10 mouse cellular contexts compared by ENCODE assay signal in genomic region chr2:91217032-91217431, GRCm38 (mm10). TPM values are rescaled to one million over a fixed set of nuclear protein-coding genes. Genes with fewer than 3 reads are reported as not detected.
DNase-seq lines count a peak whose midpoint lies in the region; ATAC-seq and TF ChIP-seq lines count a peak whose summit lies in the region.
"Had no signal": no experiment of that assay in that cellular context is flagged by ENCODE, and none has a peak within 500 bp of the region (broad histone marks: within the 10 kb centered on the region; RNA-seq: fewer than 3 reads in every experiment).

No protein-coding gene starts in this region.

- intact Hi-C loops in heart, postnatal 36 days (cut with DNase I): no loop called here

- no peak overlapping the region for H3K9ac ChIP-seq in lung, embryonic 14.5 days

- H3K27ac ChIP-seq in lung, embryonic 14.5 days (ENCODE audit: low read depth): no peak overlapping the region
- H3K27ac ChIP-seq in thymus, adult 2 months (ENCODE audit: control insufficient read depth, insufficient read depth, low read length): peak overlapping the region; percentile 73
- H3K27ac ChIP-seq: kidney, postnatal 0 days had no signal

- TF ChIP-seq CTCF in lung, embryonic 14.5 days (IDR thresholded peaks at IDR 0.05; ENCODE audit: low read depth): no peak
- no peak for TF ChIP-seq CTCF in thymus, adult 2 months (IDR thresholded peaks at IDR 0.05; ENCODE audit: borderline replicate concordance, control insufficient read depth, extremely low read depth, insufficient read depth, low read length, poor library complexity)

- peaks cover 43% of the 10 kb centered on the region for H3K36me3 ChIP-seq in lung, embryonic 14.5 days (ENCODE audit: insufficient read depth)
- H3K36me3 ChIP-seq in thymus, adult 2 months (ENCODE audit: control insufficient read depth, insufficient read depth, low read length): peaks cover 8% of the 10 kb centered on the region; the same call in 1 of the 2 replicates

- no peak overlapping the region for H3K4me3 ChIP-seq in lung, embryonic 14.5 days (ENCODE audit: low read depth, low read length)
- no peak overlapping the region for H3K4me3 ChIP-seq in thymus, adult 2 months (ENCODE audit: control insufficient read depth, insufficient read depth, low read length)

- ATAC-seq in lung, embryonic 14.5 days (ENCODE audit: insufficient read depth): peak; percentile 49; the same call in 1 of the 2 replicates
- no peak for ATAC-seq in inflammation-experienced regulatory T-cells, adult 6 months

- WGBS in lung, embryonic 14.5 days: 50% methylated on average over 4 of the region's 4 CpGs
- 11% methylated on average over 4 of the region's 4 CpGs for WGBS in thymus, adult 2 months

- H3K4me2 ChIP-seq in lung, embryonic 14.5 days: no peak overlapping the region
- H3K4me2 ChIP-seq: midbrain, embryonic 11.5 days had no signal

- no peaks in the 10 kb centered on the region for H3K9me3 ChIP-seq in lung, embryonic 14.5 days (ENCODE audit: low read depth, low read length)

- H3K27me3 ChIP-seq in lung, embryonic 14.5 days (ENCODE audit: insufficient read depth, low read length): no peaks in the 10 kb centered on the region
- no peaks in the 10 kb centered on the region for H3K27me3 ChIP-seq in thymus, adult 2 months (ENCODE audit: control insufficient read depth, insufficient read depth, low read length)

- TF ChIP-seq POLR2A in thymus, adult 2 months (IDR thresholded peaks at IDR 0.05; ENCODE audit: control insufficient read depth, extremely low read depth, insufficient read depth, low read length, poor library complexity): no peak

- H3K4me1 ChIP-seq in lung, embryonic 14.5 days (ENCODE audit: insufficient read depth): no peaks in the 10 kb centered on the region
- peaks cover 11% of the 10 kb centered on the region for H3K4me1 ChIP-seq in thymus, adult 2 months (replicated peaks; ENCODE audit: control insufficient read depth, insufficient read depth, low read length)

- DNase-seq in cerebellum, postnatal 14 days: peak; percentile 63 to 73
- DNase-seq in cerebellum, adult 8-10 months: no peak
- DNase-seq in lung, embryonic 14.5 days: peak; percentile 68
- no peak for DNase-seq in lung, postnatal 14 days
- peak; percentile 39 for DNase-seq in brain, adult 2 months (ENCODE audit: low read depth, low spot score)
- peak; percentile 76 for DNase-seq in thymus, adult 2 months
- DNase-seq in heart, postnatal 36 days: no peak

RNA-seq across cellular contexts. Expression of gene Acp2, which starts 14.3 kb away (rescaled TPM):
- polyA plus RNA-seq in lung, embryonic 14.5 days (2014; fragmentation: Nextera tagmentation; extraction: Ambion mirVana): 33.8 and 34.3 TPM in 2 replicates
- polyA plus RNA-seq in thymus, adult 2 months (2012; rRNA removed): 31.1 TPM in 2 replicates
- total RNA-seq in heart, postnatal 36 days (2021): 10 to 100 TPM; 18.0 to 19.5 TPM
- polyA plus RNA-seq in inflammation-experienced regulatory T-cells, adult 6 months (2017; shearing (Covaris generic)): 10 to 100 TPM; 13.3 to 18.2 (median 15.0) TPM

RNA-seq across cellular contexts. Expression of gene Nr1h3, which starts 14.4 kb away (rescaled TPM):
- polyA plus RNA-seq in lung, embryonic 14.5 days (2014; fragmentation: Nextera tagmentation; extraction: Ambion mirVana): 14.2 and 15.7 TPM in 2 replicates
- 35.2 and 38.8 TPM in 2 replicates for polyA plus RNA-seq in thymus, adult 2 months (2012; rRNA removed)
- 10 to 100 TPM; 17.3 TPM for total RNA-seq in heart, postnatal 36 days (2021)
- polyA plus RNA-seq in inflammation-experienced regulatory T-cells, adult 6 months (2017; shearing (Covaris generic)): 1 to 10 TPM in 2 of 3 experiments, under 1 TPM in 1; 0.33 to 2.8 (median 1.4) TPM

RNA-seq across cellular contexts. Expression of gene Ddb2, which starts 19.8 kb away (rescaled TPM):
- 14.6 and 17.3 TPM in 2 replicates for polyA plus RNA-seq in lung, embryonic 14.5 days (2014; fragmentation: Nextera tagmentation; extraction: Ambion mirVana)
- polyA plus RNA-seq in thymus, adult 2 months (2012; rRNA removed): 51.2 and 65.7 TPM in 2 replicates
- total RNA-seq in heart, postnatal 36 days (2021): 1 to 10 TPM; 3.0 to 3.9 TPM
- 10 to 100 TPM; 56.2 to 82.8 (median 75.2) TPM for polyA plus RNA-seq in inflammation-experienced regulatory T-cells, adult 6 months (2017; shearing (Covaris generic))

RNA-seq across cellular contexts. Expression of gene Madd, which starts 33.4 kb away (rescaled TPM):
- 7.6 and 8.6 TPM in 2 replicates for polyA plus RNA-seq in lung, embryonic 14.5 days (2014; fragmentation: Nextera tagmentation; extraction: Ambion mirVana)
- 63.9 and 69.3 TPM in 2 replicates for polyA plus RNA-seq in thymus, adult 2 months (2012; rRNA removed)
- total RNA-seq in heart, postnatal 36 days (2021): 1 to 10 TPM; 5.8 to 6.6 TPM
- polyA plus RNA-seq in inflammation-experienced regulatory T-cells, adult 6 months (2017; shearing (Covaris generic)): 10 to 100 TPM; 58.0 to 78.6 (median 69.2) TPM

RNA-seq across cellular contexts. Expression of gene Pacsin3, which starts 38.7 kb away (rescaled TPM):
- polyA plus RNA-seq in lung, embryonic 14.5 days (2014; fragmentation: Nextera tagmentation; extraction: Ambion mirVana): 41.2 and 46.9 TPM in 2 replicates
- 5.6 and 14.9 TPM in 2 replicates for polyA plus RNA-seq in thymus, adult 2 months (2012; rRNA removed)
- total RNA-seq in heart, postnatal 36 days (2021): 100 to 1,000 TPM; 150 to 151 TPM
- polyA plus RNA-seq in inflammation-experienced regulatory T-cells, adult 6 months (2017; shearing (Covaris generic)): under 1 TPM in 1 of 3 experiments, not detected in 2; 0.98 TPM

Comparison
In these comparisons a context has a peak if more than half of its experiments do, and no peak if none do; other contexts are left out.
1. DNase-seq: peak in cerebellum, postnatal 14 days (2 of 2), lung, embryonic 14.5 days (single experiment), brain, adult 2 months (single experiment) and thymus, adult 2 months (single experiment); none in cerebellum, adult 8-10 months (single experiment), lung, postnatal 14 days (single experiment) and heart, postnatal 36 days (0 of 2).